Mouse (Mus musculus) T-helper 17 cell (primary cell): Measurements from ENCODE around the gene Oaz1.
"Not testable (repeated sequence)": the region's sequence is repeated elsewhere in the genome, so short reads cannot be mapped to it uniquely, and the experiment has no call there.

Experiments used
- in situ Hi-C, 2 experiments: fragments of 300-600 bp; cut with MboI, MseI; formaldehyde crosslinking; loops; 1 replicate in 1 of 2; 2 replicates in 1 of 2; pipeline ENCODE4 v1.15.1; 2025; ENCODE audit warnings: high pct_unique_total_duplicates in 2 of 2

Gene Oaz1

DNA sequence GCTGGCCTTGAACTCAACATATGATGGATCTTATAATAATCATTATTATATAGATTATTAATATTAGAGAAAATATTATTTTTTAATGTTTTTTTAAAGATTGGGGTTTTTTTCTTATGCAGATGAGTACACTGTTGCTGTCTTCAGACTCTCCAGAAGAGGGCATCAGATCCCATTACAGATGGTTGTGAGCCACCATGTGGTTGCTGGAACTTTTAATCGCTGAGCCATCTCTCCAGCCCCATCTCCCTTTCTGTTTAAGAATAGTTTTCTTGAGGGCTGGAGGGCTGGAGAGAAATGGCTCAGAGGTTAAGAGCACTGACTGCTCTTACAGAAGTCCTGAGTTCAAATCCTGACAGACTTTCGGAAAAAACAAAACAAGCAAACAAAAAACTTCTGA is 4.5 kb upstream of the Oaz1 start:
- in situ Hi-C loops: no loop called here

DNA sequence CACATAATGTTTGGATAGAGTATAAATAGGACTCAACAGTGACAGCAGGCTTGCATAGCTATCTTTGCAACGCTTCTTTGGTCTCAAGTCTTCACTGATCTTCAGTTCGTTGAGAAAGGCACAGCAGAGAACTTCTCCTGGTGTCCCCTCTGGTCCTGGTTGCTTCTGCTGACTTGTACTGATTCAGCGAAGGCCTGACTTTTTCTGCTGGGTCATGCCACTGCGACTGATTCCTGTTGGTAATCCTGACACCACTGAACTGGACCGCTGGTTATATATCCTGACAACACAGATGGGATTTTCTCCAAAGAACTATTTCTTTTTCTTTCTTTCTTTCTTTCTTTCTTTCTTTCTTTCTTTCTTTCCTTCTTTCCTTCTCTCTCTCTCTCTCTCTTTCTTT is 3.9 kb upstream of the Oaz1 start:
- in situ Hi-C loops: no loop called here

DNA sequence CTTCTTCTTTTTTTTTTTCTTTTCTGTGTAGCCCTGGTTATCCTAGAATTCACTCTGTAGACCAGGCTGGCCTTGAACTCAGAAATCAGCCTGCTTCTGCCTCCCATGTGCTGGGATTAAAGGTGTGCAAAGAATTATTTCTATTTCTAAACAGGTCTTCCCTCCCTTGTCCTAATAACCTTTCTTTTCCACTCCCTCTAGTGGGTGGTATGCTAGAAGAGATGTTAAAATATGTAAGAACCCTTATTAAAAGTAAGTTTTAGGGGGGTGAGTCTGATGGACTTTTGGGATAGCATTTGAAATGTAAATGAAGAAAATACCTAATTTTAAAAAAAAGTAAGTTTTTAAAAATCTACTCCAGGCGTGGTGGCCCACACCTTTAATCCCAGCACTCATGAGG is 3.1 kb upstream of the Oaz1 start:
- in situ Hi-C loops: no loop called here

DNA sequence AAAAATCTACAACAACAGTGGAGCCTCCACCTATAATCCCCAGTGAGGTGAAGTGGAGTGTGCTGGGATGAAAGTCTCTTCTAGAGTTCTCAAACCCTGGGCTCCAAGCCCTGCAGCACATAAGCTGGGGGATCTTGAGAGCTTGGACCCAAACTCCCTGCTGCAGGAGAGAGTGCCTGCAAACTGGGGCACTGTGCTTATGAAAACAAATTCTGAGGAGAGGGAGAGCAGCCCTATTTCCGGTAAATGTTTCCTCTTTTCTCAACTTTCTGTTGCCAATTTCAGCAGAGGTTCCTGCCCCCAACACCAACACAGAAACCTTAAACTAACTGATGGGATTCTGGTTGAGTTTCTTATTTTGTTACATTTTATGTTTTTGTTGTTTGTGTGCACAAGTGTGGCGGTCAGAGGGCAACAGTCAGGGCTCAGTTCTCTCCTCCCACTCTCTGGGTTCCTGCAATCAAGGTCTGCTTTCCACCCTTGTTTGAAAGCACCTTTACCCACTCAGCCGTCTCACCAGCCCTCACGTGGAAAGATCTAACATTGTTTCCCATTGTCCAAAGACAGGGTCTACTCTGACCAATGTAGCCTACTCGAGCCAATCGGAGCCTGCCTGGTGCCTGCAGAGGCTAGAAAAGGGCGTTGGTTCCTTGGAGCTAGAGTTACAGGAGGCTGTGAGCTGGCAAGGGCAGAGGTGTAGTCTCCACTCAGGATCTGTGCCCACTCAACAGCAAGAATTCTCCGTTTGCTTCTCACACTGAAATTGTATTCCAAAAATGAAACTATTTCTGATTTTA is 2.4 kb upstream of the Oaz1 start:
- in situ Hi-C loops: no loop called here

DNA sequence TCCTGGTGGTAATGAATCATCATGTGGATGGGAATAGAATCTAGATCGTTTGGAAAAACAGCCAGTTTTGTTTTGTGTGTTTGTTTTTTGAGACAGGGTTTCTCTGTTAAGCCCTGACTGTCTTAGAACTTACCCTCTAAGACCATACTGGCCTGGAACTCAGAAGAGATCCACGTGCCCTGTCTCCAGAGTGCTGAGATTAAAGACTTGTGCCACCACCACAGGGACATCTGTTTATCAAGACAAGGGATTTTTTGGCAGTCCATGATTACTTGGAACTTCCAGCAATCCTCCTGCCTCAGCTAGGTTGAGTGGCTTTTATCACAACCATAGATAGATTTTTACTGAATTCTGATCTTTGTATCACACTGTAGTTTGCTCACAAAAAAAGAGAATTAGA is 1.6 kb upstream of the Oaz1 start:
- in situ Hi-C loops: no loop called here

DNA sequence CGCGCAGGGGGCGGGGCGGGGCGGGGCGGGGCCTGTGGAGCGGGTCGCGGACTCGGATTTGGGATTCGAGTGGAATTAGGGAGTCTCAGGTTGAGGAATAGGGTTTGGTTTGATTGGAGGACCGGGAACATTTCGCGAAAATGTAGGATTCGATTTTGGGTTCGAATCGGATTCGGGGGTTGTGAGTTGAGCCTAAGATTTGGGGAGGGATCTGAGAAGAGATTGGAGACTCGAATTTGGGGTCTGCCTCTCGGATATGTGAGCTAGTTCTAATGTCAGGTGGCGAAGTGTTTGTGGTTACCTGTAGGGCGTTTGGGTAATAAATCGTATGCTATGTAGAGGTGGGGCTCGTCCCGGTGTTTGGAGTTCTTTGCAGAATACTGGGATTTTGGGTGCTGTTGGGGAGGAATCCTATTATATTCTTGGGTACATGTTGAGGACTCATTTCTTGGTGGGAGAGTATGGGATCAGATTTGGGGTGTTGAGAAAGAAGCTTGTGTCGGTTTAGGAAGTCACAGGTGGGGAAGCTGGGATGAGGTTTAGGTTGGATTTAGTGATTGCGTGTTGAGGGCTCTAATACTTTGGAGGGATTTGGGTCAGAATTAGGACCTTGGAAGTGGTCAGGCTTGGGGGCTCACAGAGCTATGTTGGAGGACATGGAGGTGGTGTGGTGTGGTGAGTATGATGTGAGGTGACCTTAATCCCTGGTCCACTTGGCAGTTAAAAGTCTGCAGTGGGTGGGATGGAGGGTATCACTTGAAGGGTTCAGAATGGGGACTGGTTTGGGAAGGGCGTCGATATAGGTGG is 810 bp downstream of the Oaz1 start:
- in situ Hi-C loops: no loop called here

DNA sequence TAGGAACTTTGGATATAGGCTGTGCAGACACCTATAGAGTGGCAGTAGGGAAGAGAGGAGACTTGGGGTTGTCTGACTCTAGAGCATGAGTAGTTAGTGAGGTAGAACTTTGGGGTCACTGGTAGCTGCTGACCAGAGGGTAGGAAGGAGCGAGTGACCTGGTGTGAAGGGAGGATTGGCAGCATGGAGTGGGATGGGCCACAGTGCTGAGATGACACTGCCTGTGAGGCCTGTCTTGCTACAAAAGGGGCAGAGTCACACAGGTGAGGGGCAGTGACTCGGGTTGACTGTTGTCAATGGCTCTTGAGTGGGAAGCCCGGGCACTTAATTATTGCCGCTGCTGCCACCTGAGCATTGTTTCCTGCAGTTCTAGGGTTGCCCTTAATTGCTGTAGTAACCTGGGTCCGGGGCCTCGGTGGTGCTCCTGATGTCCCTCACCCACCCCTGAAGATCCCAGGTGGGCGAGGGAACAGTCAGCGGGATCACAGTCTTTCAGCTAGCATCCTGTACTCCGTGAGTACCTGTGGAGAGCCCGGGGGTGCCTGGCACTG is 1.5 kb downstream of the Oaz1 start:
- in situ Hi-C loops: no loop called here

DNA sequence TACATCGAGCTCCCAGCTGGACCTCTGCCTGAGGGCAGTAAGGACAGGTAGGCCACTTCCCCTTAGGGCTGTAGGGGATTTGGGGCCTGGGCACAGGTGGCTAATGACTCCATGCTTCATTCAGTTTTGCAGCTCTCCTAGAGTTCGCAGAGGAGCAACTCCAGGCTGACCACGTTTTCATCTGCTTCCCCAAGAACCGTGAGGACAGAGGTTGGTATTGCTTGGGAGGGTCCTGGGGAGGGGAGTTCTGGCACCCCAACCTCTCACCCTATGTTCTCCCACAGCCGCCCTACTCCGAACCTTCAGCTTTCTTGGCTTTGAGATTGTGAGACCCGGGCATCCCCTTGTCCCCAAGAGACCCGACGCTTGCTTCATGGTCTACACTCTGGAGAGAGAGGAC is 2.1 kb downstream of the Oaz1 start:
- in situ Hi-C loops: not testable (repeated sequence)

DNA sequence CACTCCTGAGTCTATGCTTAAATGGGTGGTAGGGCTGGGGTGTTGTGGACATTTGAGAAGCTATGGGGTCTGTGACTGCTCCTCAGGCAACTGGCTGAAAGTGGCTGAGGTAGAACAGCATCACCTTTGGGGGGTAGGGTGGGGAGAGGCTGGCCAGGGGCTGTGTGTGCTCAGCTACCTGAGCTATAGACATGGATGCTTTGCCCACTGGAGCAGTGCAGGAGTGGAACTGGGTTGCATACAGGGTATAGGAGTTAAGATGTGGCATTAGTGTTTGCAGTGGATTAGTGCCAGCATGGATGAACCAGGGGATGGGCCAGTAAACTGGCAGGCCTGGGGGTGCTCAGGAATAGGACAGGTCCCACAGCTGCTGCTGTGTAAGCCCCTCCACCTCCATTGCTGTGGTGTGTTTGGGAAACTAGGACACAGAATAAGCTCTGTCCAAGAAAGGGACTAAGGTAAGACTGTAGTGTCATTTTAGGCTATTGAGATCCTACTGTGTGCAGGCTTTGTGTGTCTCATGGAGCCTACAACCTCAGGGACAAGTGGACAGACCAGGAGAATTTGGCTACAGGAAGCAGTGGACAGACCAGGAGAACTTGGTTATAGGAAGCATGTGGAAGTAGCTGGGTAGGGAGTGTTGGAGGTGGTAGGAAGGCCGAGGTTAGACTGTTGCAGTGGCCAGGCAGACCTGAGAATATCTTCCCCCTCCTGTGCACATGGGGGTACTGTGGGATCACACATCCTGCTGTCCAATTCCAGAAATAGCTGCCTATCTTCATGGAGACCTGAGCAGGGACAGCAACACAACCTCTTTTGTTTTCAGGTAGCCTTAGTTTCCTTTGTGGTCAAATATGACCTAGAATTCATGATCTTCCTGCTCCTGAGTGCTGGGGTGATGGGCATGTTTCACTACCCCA is 3.2 kb downstream of the Oaz1 start:
- in situ Hi-C loops: no loop called here

DNA sequence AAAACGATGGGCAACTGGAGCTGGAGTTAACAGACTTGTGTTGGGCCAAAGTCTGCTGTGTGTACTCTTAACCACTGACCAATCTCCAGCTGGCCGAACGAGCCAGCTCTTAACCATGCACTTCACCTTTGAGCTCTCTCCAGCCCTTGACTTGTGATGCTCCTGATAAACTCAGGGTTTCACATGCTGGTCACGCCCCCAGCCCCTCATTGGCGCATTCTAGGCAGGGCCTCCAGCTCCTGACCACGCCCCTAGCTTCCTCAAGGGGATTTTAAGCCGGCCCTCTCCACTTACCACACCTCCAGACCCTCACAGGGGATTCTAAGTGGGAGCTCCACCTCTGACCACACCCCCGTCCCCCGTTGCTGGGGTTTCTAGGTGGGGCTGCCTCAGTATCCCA is 4.7 kb downstream of the Oaz1 start:
- in situ Hi-C loops: no loop called here

DNA sequence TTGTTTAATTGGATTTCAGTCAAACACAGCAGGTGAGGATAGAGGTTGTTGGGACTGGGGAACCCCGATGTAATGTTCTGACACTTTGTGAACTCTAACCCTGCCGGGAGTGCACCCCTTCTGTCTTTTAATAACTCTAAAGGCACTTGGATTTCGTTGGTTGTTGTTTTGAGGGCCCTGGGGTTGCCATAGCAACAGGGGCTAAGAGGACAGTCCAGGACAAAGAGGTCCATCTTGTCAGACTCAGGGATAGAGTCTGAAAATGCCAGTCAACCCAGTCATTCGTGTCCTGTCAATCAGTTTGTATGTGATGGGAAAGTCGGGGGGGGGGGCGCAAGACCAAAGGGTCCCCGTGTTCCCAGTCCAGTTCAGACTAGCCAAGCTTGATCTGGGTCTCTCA is 6.4 kb downstream of the Oaz1 start:
- in situ Hi-C loops: no loop called here

DNA sequence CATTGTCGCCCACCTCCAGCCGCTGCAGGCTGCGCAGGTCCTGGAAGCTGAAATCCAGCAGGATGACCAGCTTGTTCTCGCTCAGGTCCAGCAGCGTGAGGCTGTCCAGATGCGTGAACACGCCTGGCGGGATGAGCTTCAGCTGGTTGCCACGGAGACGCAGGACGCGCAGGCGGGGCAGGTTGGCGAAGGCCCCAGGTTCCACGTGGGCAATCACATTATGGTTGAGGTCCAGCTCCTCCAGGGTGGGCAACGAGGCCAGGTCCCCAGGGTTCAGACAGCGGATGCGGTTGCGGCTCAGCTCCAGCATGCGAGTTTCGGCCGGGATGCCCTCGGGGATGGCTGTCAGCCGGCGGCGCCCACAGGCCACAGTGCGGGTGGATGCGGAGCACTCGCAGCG is 9.2 kb downstream of the Oaz1 start:
- in situ Hi-C loops: loop anchor here in 1 of 2 experiments (5.0 kb wide), 1 partner anchor 42 kb away; no protein-coding TSS in a partner anchor

DNA sequence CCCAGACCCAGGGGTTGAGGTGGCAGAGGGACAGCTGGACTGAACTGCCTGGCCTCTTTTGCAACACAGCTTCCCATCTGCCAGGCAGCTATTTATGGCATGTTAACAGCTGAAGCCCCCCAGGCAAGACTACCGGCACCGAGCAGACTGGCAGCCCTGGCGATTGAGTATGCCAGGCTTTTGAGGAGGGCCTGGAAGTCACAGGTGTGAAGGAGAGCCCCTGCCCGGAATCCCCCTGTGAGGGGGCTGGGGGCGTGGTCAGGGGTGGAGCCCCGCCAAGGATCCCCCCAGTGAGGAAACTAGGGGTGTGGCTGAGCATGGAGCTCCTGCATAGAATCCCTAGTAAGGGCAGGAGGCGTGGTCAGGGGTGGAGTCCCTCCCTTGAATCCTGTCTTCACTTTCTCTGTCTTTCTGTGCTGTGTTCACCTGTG is 10.5 kb downstream of the Oaz1 start:
- in situ Hi-C loops: loop anchor here in 1 of 2 experiments (5.0 kb wide), 1 partner anchor 40 kb away; no protein-coding TSS in a partner anchor

DNA sequence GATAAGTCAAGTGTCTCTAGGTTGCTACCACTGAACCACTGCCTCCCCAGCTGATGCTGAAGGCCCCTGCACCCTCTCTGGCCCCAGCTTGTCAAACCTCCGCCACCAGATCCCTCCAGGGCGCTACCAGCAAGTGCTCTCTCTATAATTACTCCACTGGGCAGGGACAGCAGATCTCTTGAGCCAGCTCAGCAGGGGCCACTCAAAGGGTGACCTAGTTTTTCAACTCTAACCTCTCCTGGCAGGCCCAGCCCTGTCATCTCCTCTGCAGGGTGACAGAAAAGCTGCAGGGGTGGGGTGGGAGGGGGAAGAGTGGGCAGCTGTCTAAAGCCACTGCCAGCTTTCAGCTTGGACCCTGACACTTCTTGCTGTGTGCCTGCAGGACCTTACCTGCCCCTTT is 11.4 kb downstream of the Oaz1 start:
- in situ Hi-C loops: loop anchor here in 1 of 2 experiments (5.0 kb wide), 1 partner anchor 39 kb away; no protein-coding TSS in a partner anchor

DNA sequence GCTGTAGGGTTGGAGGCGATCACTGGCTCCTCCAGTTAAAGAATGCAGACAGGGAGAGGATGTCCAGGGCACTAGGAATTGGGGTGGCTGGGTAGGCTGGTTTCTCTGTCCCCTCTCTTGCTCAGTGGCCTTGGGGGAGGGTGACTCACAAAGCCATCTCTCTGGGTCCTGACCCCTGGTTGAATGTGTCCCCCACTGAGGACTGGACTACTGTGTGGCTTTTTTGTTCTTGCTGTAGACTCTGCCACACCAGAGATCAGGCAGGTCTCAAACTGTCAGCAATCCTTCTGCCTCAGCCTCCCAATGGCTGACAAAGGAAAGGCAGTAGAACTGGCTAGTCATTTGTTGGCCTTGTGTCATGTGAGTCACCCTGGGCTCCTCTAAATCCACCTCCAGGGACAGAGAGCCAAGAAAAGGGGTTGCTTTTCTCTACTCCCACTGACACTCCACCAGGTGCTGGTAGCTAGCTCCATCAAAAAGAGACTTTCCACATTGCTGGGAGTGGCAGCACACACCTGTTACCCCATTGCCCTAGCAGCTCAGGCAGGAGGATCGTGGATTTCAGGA is 12.0 kb downstream of the Oaz1 start:
- in situ Hi-C loops: loop anchor here in 1 of 2 experiments (5.0 kb wide), 1 partner anchor 39 kb away; no protein-coding TSS in a partner anchor

DNA sequence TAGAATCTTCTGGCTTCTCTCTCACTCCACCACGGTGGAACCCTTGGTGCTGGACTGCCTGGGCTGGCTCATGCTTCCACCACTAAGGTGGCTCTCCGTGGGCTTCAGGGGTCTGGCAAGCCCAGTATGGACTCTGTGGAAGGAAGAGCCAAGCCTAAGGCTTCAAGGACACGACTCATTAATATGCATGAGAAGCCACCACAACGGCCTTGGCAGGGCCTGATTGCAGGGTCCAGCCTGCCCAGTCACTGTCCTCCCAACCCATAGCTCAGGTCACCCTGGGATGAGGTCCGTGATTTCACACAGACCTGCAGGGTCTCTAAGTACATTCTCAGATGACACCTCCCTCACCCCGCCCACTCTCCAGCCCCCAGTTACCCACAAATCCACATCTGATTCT is 13.4 kb downstream of the Oaz1 start:
- in situ Hi-C loops: loop anchor here in 1 of 2 experiments (5.0 kb wide), 1 partner anchor 37 kb away; no protein-coding TSS in a partner anchor

DNA sequence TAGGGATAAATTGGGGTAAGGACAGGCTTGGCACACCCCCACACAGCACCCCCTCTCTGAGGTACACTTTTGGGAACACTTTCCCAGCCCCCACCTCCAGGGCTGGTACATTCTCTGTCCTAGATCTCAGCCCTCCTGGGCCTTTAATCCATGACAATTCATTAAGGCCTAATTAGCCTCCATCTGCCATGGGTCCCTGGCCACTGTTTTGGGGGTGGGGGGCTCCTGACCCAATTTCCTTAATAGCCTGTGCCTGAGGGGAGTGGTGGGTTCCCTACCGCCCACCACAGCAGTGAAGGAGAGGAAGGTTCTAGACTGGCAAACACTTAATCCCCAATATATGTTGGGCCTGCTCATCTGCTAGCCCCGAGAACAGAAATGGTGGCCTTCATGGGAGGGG is 15.2 kb downstream of the Oaz1 start:
- in situ Hi-C loops: no loop called here

DNA sequence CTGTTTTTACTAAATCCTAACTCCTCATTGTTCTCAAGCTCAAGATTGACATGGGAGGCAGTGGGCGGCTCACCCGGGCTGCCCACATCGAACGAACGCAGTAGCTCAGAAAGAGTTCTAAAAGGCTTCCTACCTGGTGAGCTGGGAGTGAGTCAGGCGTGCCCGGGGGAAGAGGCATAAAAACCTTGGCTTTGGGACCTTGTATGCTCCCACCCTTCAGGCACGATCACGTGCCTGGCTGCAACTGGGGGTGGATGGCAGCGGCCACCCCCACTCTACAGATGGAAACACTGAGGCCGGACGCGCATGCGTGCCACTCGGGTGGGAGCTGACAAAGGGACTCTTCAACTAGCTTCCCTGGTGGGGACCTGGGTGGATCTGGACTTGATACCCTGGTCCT is 15.9 kb downstream of the Oaz1 start:
- in situ Hi-C loops: no loop called here

DNA sequence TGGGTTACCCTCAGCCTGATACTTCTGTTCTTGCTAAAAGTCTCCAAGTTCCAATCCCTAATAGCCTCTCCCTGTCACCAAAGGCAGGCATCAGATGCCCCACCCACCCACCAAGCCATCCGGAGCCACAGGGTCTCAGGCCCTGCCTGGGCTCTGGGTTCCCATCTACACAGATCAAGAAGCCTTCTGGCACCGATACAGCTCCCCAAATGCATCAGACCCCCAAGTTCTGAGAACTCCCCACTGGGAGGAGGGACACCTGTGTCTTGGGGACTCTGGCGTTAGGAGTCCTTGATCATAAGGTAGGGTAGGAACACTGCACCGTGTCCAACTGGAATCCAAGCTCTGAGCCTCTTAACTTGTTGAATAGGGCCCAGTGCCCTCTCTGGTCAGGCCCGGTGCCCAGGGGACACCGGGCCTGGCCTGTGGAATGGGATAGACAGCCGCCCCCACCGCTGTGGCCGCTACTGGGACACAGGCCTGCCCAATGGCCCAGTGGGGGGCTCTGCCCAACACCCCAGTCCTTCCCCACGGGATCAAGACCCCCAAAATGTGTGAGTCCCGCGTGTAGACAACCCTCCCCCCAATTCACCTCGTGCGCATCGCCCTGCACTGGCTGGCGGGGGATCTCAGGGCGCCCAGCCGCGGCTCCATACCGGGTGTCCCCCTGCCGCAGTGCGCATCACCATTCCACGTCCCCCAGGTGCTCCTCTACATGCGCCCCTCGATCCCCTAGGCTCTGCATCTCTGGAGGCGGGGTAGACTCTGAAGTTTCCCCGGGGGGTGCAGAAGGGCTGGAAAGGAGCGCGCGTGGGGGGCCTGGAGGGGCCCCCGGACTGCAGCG is 16.9 kb downstream of the Oaz1 start:
- in situ Hi-C loops: no loop called here
